Mouse (Mus musculus): Measurements from ENCODE around the gene Hoxc5.

- TF ChIP-seq POLR2A (IDR thresholded peaks at IDR 0.05; ENCODE audit: insufficient read depth, low read depth, low read length): no peak
- TF ChIP-seq CTCF (IDR thresholded peaks at IDR 0.05; ENCODE audit: insufficient read depth, low read depth, low read length): no peak
These were observed 21.8 kb upstream of the Hoxc5 start for GRCm38 (mm10) chr15:102945185-102946077.
